Comparison of ENCODE assay signal across 1 mouse cellular context in genomic region chr10:63431221-63431736, GRCm38 (mm10).
TF ChIP-seq lines count a peak whose summit lies in the region.

No protein-coding gene starts in this region.

TF ChIP-seq in ES-E14, 5 proteins besides CTCF, POLR2A, EP300 and RAD21 (continued from another document):
- TF ChIP-seq ZNF384 (IDR thresholded peaks at IDR 0.05; ENCODE audit: low read depth, low read length) (no peak), ZC3H11A (IDR thresholded peaks at IDR 0.05; ENCODE audit: borderline replicate concordance, low read depth, low read length) (no peak), MAFK (IDR thresholded peaks at IDR 0.05; ENCODE audit: insufficient read depth, low read depth, low read length) (no peak), HCFC1 (IDR thresholded peaks at IDR 0.05; ENCODE audit: borderline replicate concordance, insufficient read depth, low read length) (no peak)
